Mouse (Mus musculus) thymus, adult 18-20 months (tissue): ENCODE results near the gene Sgf29.
A peak's percentile ranks its signal among the peaks of the same experiment; 100 is the strongest.

Experiments used
- DNase-seq, 2 experiments: peaks; one replicate each; pipeline ENCODE4 v3.0.0; 2022; ENCODE audit warnings: mixed read lengths in 2 of 2

The Sgf29 gene

DNA sequence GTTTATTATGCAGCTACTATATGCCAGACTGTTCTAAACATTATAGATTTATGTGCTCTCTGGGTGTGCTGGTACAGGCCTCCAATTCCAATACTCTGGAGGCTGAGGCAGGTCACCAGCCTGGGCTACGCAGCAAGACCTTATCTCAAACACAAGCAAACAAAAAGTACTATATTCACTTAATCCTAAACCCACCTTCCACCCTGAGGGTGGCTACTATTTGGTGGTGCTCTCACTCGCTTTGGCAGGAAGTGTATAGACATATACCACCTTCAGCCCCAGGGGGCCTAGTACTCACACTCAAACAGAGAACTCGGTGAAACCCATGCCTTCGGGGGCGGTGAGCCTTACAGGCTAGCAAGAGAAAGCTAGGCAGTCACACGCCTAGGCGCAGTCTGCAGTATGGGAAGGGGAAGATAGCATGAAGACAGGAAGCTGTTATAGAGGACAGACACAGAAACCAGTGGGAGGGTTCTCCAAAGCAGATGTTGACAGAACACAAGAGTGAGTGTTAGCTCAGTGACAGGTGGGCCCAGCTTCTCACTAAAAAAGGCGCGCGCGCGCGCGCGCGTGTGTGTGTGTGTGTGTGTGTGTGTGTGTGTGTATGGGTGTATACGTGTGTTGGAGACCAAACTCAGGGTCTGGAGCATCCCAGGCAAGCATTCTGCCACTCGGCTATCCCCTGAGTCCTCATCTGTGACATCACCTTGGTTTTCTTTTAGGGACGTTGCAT, 58.5 kb downstream of the Sgf29 start, which contains the start of gene Coro1a:
TSS of gene Coro1a (minus strand) at position 346 of the 733 bp plus-strand sequence.
- DNase-seq: peak; percentile 74 to 87

- DNase-seq: no peak
Measured at GRCm38 (mm10) chr7:126708175-126708952, 59.3 kb downstream of the Sgf29 start.

GRCm38 (mm10) chr7:126710266-126710665, 61.2 kb downstream of the Sgf29 start:
- DNase-seq: peak in 1 of 2 experiments; percentile 28

DNA sequence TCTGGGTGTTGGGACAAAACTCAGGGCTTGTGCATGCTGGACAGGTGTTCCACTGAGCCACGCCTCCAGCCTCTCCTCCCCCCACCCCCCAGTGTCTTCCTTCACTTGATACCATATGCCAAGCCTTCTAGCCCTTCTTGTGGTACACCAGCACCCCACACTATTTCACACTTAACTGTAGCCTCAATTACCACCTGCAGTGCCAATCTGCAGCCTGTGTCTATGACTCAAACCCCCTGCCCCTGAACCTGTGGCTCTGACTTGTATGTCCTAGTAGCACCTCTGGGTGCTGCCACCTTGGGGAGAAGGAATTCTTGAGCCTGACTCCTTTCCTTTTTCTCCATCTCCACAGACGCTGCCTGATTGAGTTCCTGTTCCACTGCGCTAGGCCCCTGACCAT, 62.8 kb downstream of the Sgf29 start:
- DNase-seq: peak; percentile 31 to 71

DNA sequence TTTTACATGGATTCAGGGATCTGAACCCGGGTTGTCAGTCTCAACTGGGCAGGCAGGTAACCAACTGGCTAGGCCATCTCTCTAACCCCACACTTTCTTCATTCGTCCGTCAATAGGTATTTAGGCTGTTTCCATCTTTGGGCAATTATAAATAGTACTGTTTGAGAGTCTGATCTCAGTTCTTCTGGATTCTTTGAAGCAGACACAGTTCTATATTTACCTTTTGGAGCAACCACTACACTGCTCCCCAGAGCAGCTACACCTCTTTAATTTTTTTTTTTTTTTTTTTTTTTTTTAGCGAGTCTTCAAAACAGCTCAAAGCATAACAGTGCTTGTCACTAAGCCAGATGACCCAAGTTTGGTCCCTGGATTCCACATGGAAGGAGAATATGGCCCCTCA, 66.6 kb downstream of the Sgf29 start:
- no peak for DNase-seq

- DNase-seq: no peak
Measured at GRCm38 (mm10) chr7:126717566-126717965, 68.5 kb downstream of the Sgf29 start.

DNA sequence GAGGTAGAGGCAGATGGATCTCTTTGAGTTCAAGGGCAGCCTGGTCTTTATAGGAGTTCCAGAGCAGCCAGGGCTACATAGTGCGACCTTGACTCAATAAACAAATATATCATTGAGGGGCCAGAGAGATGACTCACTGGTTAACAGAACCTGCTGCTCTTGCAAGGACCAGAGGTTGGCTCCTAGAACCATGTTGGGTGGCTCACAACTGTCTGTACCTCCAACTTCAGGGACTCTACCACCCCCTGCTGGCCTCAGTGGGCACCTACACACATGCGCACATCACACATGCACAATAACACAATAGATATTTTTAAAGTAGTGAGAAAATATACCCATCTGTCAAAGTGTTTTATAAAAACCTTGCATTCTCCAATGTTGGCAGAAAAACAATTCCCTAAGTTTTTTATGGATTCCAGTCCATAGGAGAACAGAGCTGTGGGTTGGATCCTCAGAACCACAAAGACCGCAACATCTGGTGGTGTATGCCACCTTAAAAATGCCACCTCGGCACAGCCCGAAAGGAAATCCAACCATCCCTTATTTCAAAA, 69.8 kb downstream of the Sgf29 start:
- DNase-seq: peak in 1 of 2 experiments; percentile 23

DNA sequence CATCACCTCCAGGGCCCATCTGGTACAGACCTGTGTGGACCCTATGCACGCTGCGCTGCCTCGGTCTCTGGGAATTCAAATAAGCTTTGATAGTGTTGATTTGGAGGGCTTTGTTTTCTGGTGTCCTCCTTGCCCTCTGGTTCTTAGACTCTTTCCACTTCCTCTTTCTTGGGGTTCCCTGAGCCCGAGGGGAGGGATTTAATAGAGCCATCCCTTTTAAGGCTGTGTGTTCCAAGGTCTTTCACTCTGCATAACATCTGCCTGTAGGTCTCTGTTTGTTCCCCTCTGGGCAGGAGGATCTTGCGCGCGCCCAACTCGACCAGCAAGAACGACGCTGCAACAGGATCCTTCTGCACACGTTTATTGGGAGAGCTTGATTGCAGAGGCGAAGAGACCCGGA, 72.5 kb downstream of the Sgf29 start:
- DNase-seq: no peak
